Mouse (Mus musculus) mouse embryonic stem cell (cell line): ENCODE measurements at regions not wholly inside any gene's neighbourhood (a gene's known extent, or its start where the extent isn't known, plus 50 kb on each side); places are given as distances from the start of the nearest gene placed in this dataset.

Experiments
- in situ Hi-C, 2 experiments: fragments of 300-500 bp; cut with MboI; formaldehyde crosslinking; loops; 1 replicate in 1 of 2; 3 replicates in 1 of 2; pipeline ENCODE4 v1.14.3; 2019 to 2020; ENCODE audit warnings: low sequenced_read_pairs in 2 of 2, low pct_unique_long_range_greater_than_20kb in 1 of 2, mixed read lengths in 1 of 2; ENCODE audit not compliant: unreplicated experiment in 1 of 2

- in situ Hi-C loops = no loop called here
Observed at GRCm38 (mm10) chr17:45966736-45967135, 65.4 kb downstream of the Vegfa start.

- in situ Hi-C loops = no loop called here
Observed at GRCm38 (mm10) chr17:45964031-45964430, 68.1 kb downstream of the Vegfa start.

GRCm38 (mm10) chr17:45963332-45963731, 68.8 kb downstream of the Vegfa start:
- in situ Hi-C loops = no loop called here

GRCm38 (mm10) chr17:45961626-45962319, 70.4 kb downstream of the Vegfa start:
- in situ Hi-C loops = no loop called here

GRCm38 (mm10) chr17:45958094-45958881, 73.9 kb downstream of the Vegfa start:
- in situ Hi-C loops = no loop called here

- in situ Hi-C loops = no loop called here
Observed at GRCm38 (mm10) chr17:45955481-45955880, 76.7 kb downstream of the Vegfa start.

- in situ Hi-C loops = loop anchor here in 1 of 2 experiments (5.0 kb wide), 1 partner anchor 58 kb away; no protein-coding TSS in a partner anchor
Observed at GRCm38 (mm10) chr17:45954824-45955223, 77.3 kb downstream of the Vegfa start.

- in situ Hi-C loops = loop anchor here in 1 of 2 experiments (5.0 kb wide), 1 partner anchor 56 kb away; no protein-coding TSS in a partner anchor
Observed at GRCm38 (mm10) chr17:45953523-45953922, 78.6 kb downstream of the Vegfa start.

- in situ Hi-C loops = loop anchor here in 1 of 2 experiments (5.0 kb wide), 1 partner anchor 53 kb away; no protein-coding TSS in a partner anchor
Observed at GRCm38 (mm10) chr17:45950533-45951164, 81.5 kb downstream of the Vegfa start.

- in situ Hi-C loops = no loop called here
Observed at GRCm38 (mm10) chr17:45949141-45949540, 83.0 kb downstream of the Vegfa start.

GRCm38 (mm10) chr17:45948314-45948935, 83.7 kb downstream of the Vegfa start:
- in situ Hi-C loops = no loop called here

GRCm38 (mm10) chr17:45945005-45945404, 87.2 kb downstream of the Vegfa start:
- in situ Hi-C loops = no loop called here

GRCm38 (mm10) chr17:45943244-45943643, 88.9 kb downstream of the Vegfa start:
- in situ Hi-C loops = no loop called here

GRCm38 (mm10) chr17:45941890-45942375, 90.2 kb downstream of the Vegfa start:
- in situ Hi-C loops = no loop called here

GRCm38 (mm10) chr17:45940121-45940813, 91.9 kb downstream of the Vegfa start:
- in situ Hi-C loops = no loop called here

- in situ Hi-C loops = no loop called here
Observed at GRCm38 (mm10) chr17:45938284-45938683, 93.9 kb downstream of the Vegfa start.

GRCm38 (mm10) chr17:45936577-45936976, 95.6 kb downstream of the Vegfa start:
- in situ Hi-C loops = no loop called here

- in situ Hi-C loops = no loop called here
Observed at GRCm38 (mm10) chr17:45935291-45935690, 96.9 kb downstream of the Vegfa start.
